Mouse (Mus musculus): ENCODE data around the gene B9d2.

Gene B9d2

GRCm38 (mm10) chr7:25731294-25732055 lies 50.9 kb downstream of the B9d2 start:
- DNase-seq (ENCODE audit: low spot score): no peak

DNA sequence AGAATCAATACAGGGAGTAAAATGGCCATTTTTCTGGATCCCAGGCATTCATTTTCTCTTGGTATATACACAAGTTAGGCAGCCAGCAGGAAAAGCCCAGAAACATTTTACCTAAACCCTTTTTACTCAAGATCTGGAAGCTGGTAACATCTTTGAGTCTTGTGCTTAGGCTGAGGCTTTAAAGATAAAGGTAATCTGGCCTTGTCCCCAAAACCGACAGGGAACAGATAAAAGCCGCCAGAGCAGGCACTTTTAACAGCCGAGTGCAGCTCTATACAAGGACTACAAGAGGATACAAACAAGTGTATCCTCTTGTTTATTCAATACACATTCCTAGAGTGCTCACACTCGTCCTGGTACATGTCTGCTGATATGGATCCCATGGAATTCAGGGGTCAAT lies 54.4 kb downstream of the B9d2 start:
- no peak for DNase-seq (ENCODE audit: low spot score)
